Mouse (Mus musculus) thymus, postnatal 14 days (tissue): ENCODE results near the gene Nckap1.
"Not testable (repeated sequence)": the region's sequence is repeated elsewhere in the genome, so short reads cannot be mapped to it uniquely, and the experiment has no call there.

Experiments used
- DNase-seq: peaks from one replicate; pipeline ENCODE4 v3.0.0; 2021

The Nckap1 gene

GRCm38 (mm10) chr2:80559655-80560054 is 21.5 kb downstream of the Nckap1 start:
- DNase-seq: no peak

GRCm38 (mm10) chr2:80554442-80554841 is 26.7 kb downstream of the Nckap1 start:
- no peak for DNase-seq

- no peak for DNase-seq
These were observed 31.5 kb downstream of the Nckap1 start for GRCm38 (mm10) chr2:80549704-80550103.

DNA sequence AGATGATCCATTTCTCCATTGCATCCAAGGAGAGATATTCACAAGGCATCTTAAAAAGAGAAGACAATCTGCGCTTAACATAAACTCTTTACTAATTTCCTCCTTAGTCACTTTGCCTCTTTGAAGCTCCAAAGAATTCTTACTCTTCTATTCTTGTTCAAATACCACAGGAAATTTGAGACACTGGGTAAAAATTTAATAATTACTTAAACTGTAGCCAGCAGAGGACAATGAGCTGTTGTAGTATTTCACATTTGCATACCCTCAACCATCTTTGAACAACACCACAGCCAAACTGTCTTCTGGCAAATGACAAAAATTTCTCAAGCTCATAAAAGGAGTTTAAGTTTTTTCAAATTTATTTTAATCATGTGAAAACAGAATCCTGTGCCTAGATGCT is 33.3 kb downstream of the Nckap1 start:
- DNase-seq: no peak

GRCm38 (mm10) chr2:80542801-80543200 is 38.4 kb downstream of the Nckap1 start:
- DNase-seq: no peak

DNA sequence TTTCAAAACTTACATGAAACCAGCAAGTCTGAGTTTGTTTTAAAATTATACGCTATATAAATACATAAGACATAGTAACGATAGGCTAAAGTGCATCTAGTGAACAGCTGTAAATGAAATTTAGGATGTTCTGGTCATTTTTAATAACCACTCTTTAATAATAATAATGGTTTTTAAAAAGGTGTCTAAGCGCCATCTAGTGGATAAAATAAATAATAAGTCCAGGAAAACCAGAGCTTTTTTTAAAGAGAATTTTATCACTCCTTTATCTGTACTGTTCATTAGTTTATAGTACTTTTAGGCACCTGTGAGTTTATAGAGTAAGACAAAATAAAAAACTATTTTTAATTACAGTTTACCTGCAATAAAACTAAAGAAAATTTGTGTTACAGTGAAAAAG is 44.0 kb downstream of the Nckap1 start:
- no peak for DNase-seq

- DNase-seq: no peak
These were observed 44.6 kb downstream of the Nckap1 start for GRCm38 (mm10) chr2:80536608-80537007.

- no peak for DNase-seq
These were observed 56.9 kb downstream of the Nckap1 start for GRCm38 (mm10) chr2:80524275-80524674.

DNA sequence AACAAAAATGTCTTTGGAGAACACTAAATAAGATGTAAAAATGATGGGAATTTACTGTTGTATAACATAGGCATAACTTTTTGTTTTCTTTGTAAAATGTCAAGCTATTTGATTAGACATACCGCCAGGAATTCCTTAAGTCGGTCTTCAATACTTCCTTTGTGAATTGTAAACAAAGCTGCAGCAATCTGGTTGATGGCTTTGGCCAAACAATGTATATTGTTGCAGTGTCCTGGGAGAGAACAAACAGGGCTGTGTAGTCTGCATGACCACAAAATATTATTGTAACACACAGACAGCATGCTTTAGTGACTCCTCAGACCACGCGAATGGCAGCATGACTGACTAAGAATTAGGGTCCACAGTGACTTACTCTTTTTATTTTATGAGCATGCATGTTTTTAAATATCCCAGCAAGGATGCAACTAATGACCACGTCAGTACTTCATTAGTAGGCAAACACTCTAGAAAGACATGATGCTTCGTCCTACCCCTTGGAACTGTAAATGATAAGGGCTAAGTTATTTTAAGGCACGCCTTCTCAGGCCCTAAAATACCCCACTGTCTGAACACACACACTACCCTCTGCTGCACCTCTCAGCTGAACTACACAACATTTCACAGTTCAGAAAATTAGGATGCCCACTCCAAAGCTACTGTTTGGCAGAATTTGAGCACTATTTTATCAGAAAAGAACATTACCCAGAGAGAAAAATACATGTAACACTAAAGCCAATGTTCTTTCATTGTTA is 75.0 kb downstream of the Nckap1 start:
- DNase-seq: no peak

DNA sequence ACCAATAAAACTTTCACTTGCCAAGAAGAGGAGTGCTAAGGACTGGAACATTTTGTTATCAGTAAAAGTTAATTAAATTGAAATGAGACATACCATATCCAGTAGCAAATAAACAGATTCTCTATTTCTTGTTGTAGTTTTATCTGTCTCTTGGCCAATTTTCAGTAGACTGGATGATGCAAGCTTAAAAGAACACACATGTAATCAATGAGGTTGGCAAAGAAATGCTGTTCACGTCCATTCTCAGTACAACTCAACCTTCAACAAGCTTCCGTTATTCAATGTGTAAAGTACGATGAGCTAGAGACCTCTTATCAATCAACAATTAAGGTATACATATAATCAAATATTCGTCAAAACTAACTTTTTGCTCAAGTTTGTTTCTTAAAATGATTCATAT is 79.0 kb downstream of the Nckap1 start:
- DNase-seq: no peak

DNA sequence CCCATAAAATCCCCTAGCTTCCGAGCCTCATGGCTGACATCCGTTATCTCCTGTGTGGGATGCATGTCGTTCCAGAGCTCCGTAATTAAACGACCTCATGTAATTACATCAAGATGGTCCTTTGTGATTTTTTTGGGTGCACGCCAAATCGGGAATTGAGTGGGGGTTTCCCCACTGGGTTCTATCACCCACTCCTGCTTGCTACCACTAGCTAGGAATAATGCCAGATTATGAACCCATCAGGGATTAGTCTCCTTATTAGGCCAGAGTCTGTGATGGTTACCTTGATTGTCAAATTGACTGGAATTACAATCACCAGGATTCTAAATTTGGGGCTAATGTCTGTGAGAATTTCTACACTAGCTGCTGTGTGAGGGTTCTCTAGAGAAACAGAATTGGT is 85.9 kb downstream of the Nckap1 start:
- not testable (repeated sequence) for DNase-seq

DNA sequence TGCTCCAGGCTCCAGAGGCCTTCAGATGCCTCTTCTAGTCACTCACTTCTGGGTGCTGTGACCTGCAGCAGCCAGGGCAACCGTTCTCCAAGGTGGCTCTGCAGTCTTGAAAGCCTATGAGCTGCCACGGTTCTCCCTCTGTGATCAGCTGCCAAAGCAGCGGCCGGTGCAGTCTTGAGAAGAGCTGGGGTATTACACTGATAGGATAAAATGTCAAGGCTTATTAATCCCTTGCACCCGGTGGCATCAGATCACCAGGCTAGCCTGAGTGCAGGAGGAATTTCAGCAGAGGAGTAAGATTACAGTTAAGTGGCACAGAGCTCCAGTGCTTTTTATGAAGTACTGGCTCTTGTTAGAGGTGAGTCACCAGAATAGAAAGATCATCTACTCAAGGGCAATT is 94.3 kb downstream of the Nckap1 start:
- no peak for DNase-seq

GRCm38 (mm10) chr2:80484951-80485350 is 96.2 kb downstream of the Nckap1 start:
- DNase-seq: no peak

- no peak for DNase-seq
These were observed 105.3 kb downstream of the Nckap1 start for GRCm38 (mm10) chr2:80475831-80476230.

GRCm38 (mm10) chr2:80474247-80474796 is 106.9 kb downstream of the Nckap1 start:
- DNase-seq: no peak

GRCm38 (mm10) chr2:80465991-80466821 is 115.0 kb downstream of the Nckap1 start:
- no peak for DNase-seq

- no peak for DNase-seq
These were observed 119.4 kb downstream of the Nckap1 start for GRCm38 (mm10) chr2:80461827-80462226.
